Mouse (Mus musculus): ENCODE measurements around the gene Cul7.
A peak's percentile ranks its signal among the peaks of the same experiment; 100 is the strongest.

Cul7 gene

DNA sequence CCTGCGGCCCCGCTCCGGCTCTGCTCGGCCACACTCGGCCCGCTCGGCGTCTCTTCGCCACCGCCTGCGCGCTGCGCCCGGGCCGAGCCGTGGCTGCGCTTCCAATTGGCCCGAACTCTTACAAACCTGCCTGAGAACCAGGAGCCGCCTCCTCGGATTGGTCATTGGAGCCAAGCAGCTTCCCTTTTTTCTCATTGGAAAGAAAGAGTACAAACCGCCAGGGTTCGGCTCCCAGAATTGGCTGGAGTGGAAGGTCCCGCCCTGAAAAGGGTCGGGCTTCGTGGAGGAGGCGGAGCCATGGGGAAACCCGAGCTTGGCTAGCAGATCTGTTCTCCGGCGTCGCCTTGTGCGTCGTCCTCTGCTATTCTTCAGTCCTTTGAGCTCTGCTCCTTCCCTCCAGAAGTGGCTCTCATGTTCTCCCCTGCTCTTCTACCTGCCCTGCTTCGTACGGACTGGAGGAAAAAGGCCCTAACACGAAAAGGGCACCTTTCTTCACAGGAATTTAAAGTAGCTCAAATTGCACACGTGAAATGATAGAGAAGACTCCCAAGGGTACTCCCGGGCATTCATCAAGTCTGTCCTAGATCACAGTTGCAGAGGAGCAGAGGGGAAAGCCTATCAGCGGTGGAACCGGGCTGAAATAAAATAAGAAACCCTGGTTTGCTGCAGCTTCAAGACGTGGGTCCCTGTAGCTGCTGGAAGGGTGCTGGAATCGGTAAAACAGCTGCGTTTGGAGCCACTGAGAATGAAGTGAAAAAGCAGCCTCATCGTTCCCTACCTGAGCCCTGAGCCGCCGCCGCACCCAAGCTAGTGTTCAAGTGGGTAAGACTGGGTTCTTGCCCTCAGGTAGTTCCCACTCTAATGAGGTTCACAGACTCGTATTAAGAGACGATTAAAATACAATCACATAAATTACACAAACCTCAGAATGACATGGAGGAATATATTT lies 55.0 kb downstream of the Cul7 start, which contains the start of gene Ppp2r5d:
Ppp2r5d (minus strand) TSS at position 225 of the 949 bp plus-strand sequence.
- peak; percentile 93 for ATAC-seq (ENCODE audit: low TSS enrichment)

DNA sequence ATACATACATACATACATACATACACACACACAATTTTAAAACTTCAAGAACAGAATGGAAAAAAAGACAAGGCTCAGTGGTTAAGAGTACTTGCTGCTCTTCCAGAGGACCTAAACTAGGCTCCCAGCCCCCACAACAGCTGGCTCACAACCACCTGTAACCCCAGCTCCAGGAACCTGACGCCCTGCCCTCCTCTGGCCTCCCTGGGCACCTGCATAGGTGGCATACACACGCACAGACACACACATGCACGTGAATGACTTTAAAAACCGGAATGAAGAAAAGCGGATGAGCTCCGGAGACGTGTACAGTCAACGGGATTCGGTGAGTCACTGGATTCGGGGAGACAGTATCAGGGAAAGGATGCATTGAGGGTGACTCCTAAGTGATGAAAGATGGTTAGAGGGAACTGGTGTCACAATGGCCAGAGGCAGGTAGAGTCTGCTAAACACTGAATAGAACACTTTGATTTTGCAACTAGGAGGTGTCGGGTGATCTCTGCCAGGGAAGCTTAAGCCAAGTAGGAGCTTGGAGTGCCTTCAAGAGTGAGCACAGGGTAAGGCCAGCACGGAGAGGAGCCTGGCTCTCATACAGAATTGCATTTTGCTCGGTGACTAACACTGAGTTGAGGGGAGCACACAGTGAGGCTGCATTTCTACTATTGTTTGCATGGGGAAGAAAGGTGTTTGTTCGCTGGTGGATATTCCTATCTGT lies 56.4 kb downstream of the Cul7 start:
- ATAC-seq (ENCODE audit: low TSS enrichment) = no peak

DNA sequence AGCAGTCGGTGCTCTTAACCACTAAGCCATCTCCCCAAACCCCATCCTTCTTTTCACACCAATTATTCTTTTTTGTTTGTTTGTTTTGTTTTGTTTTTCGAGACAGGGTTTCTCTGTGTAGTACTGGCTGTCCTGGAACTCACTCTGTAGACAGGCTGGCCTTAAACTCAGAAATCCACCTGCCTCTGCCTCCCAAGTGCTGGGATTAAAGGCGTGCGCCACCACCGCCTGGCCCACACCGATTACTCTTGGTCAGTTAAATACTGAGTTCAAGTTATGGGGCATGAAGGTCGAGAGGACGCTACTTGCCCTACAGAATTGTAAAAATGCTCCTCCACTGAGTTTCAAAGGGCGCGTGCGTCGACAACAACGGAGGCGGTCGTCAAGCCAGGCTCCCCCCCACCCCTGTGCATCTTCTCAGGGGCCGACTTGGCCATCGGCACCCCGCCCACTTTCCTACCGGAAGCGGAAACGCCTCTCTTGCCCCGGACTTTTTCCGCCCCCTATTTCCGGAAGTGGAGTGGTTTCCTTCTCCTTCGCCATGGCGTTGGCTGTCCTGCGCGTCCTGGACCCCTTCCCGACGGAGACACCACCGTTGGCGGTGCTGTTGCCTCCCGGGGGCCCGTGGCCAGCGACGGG lies 60.9 kb downstream of the Cul7 start, which contains the start of gene Pex6:
Pex6 (plus strand) TSS at position 505 of the 639 bp plus-strand sequence.
- peak; percentile 95 for ATAC-seq (ENCODE audit: low TSS enrichment)

DNA sequence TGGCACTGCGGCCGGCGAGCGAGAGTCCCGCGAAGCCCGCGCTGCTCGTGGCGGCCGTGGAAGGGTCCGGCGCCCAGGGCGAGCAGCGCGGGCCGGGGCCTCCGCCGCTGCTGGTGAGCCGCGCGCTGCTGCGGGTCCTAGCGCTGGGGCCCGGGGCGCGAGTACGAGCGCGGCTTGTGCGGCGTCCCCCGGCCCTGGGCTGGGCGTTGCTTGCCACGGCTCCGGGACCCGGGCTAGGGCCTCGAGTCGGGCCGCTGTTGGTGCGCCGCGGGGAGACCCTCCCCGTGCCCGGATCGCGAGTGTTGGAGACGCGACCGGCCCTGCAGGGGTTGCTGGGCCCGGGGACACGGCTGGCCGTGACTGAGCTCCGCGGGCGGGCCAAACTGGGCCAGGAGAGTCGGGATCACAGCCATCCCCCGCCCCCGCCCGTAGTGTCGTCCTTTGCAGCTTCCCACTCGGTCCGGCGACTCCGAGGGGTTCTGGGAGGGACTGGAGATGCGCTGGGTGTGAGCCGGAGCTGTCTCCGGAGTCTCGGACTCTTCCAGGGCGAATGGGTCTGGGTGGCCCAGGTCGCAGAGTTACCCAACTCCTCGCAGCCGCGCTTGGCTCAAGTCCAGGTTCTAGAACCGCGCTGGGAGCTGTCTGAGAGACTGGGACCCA lies 61.6 kb downstream of the Cul7 start:
- ATAC-seq (ENCODE audit: low TSS enrichment) = peak; percentile 56; the same call in 1 of the 2 replicates

DNA sequence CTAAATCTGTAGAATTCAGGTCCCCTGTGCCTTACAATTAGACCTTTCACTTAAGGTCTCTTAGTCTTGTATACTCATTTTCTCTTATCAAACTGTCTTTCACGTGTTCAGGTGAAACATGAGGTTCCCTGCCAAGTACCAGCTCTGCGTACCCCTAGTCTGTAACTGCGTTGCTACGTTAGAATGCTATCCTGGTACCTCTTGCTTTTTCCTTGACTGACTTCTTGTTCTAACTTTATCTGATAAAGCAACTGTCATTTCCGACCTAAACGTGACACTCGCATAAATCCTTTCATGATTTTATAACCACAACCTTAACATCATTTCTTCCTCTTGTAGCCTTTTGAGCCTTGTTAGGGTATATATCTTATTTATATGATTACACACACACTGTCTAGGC lies 62.3 kb downstream of the Cul7 start:
- no peak for ATAC-seq (ENCODE audit: low TSS enrichment)

DNA sequence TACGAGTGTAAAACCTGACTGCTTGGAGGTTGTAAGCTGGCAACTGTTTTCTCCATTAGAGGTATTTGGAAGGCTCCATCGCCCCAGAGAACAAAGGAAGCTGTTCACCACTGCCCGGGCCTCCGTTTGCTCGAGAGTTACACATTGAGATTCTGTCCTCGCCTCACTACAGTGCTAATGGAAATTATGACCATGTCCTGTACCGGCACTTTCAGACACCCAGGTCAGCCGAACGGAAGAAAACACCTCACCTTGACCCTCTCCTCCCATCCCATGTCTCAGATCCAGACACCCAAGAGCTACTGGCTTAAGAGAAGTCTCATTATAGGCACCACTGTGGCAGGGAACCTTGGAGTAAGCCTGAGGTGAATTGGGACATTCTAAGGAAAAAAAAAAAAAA lies 63.7 kb downstream of the Cul7 start:
- no peak for ATAC-seq (ENCODE audit: low TSS enrichment)

Measured in frontal cortex, adult (tissue).